Mouse (Mus musculus) G1E (cell line): ENCODE measurements at regions not wholly inside any gene's neighbourhood (a gene's known extent, or its start where the extent isn't known, plus 50 kb on each side); places are given as distances from the start of the nearest gene placed in this dataset.

Experiments used
- CTCF ChIP-seq: IDR thresholded peaks from 2 replicates; pipeline ENCODE4 v1.5.1; 2012; ENCODE audit warnings: low read depth, low read length, inconsistent platforms, mixed read lengths
- GATA1 ChIP-seq: IDR thresholded peaks from 2 replicates; pipeline ENCODE4 v1.6.1; 2012; ENCODE audit warnings: borderline replicate concordance, low read length, inconsistent platforms, mixed read lengths
- POLR2AphosphoS5 ChIP-seq: IDR thresholded peaks from 2 replicates; pipeline ENCODE4 v1.6.1; 2012; ENCODE audit warnings: low read depth, low read length, inconsistent platforms; ENCODE audit not compliant: insufficient replicate concordance

DNA sequence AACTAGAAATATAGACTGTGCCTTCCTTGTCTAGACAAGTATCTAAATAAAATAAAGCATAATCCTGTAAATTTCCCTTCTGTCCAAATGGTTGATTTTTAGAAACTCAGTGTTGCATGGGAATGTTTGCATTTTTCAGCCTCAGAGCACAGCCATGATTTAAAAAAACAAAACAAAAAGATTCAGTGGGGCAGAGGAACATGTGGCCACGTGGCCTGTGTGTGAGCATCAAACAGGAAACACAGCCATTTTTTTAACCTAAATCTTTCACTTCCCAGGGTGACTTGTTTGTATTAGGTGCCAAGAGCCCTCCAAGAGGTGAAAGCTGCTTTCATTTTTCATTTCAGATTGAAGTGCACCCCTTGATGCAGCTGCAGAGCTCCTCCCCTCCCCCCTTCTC is 349.5 kb downstream of the Cd109 start:
- TF ChIP-seq CTCF: no peak
- TF ChIP-seq GATA1: no peak
- TF ChIP-seq POLR2AphosphoS5: no peak
